Mouse (Mus musculus): ENCODE results near the gene Mrto4. TPM values are rescaled to one million over a fixed set of nuclear protein-coding genes. Genes with fewer than 3 reads are reported as not detected.

The Mrto4 gene
- polyA plus RNA-seq, 1 experiment from 2014 or later: 104 TPM

GRCm38 (mm10) chr4:139373130-139373529, 20.8 kb upstream of the Mrto4 start:
- Histone ChIP-seq H3K36me3 (peaks cover 87% of the 10 kb centered on the region), H3K4me3 (no peak overlapping the region), H3K4me1 (no peaks in the 10 kb centered on the region), H3K27ac (no peak overlapping the region), H3K27me3 (replicated peaks) (no peaks in the 10 kb centered on the region), H3K9me3 (no peaks in the 10 kb centered on the region), H3K9ac (no peak overlapping the region), H3K4me2 (replicated peaks) (no peak overlapping the region)
- ATAC-seq (ENCODE audit: low FRiP score, low read depth): no peak
- 90% methylated on average over 4 of the region's 4 CpGs for WGBS

GRCm38 (mm10) chr4:139368038-139368437, 15.7 kb upstream of the Mrto4 start:
- no peak for ATAC-seq (ENCODE audit: low FRiP score, low read depth)
- no peak overlapping the region for H3K4me2 ChIP-seq (replicated peaks)
- 94% methylated on average over 5 of the region's 5 CpGs for WGBS
- H3K4me3 ChIP-seq: no peak overlapping the region
- H3K9me3 ChIP-seq: no peaks in the 10 kb centered on the region
- no peaks in the 10 kb centered on the region for H3K4me1 ChIP-seq
- no peaks in the 10 kb centered on the region for H3K27me3 ChIP-seq (replicated peaks)
- H3K36me3 ChIP-seq: peaks cover 95% of the 10 kb centered on the region
- no peak overlapping the region for H3K9ac ChIP-seq
- H3K27ac ChIP-seq: no peak overlapping the region

GRCm38 (mm10) chr4:139367336-139367735, 15.0 kb upstream of the Mrto4 start:
- Histone ChIP-seq H3K27ac (no peak overlapping the region), H3K4me1 (no peaks in the 10 kb centered on the region), H3K4me2 (replicated peaks) (no peak overlapping the region), H3K36me3 (peaks cover 95% of the 10 kb centered on the region), H3K4me3 (no peak overlapping the region), H3K9ac (no peak overlapping the region), H3K27me3 (replicated peaks) (no peaks in the 10 kb centered on the region), H3K9me3 (no peaks in the 10 kb centered on the region)
- no peak for ATAC-seq (ENCODE audit: low FRiP score, low read depth)
- 95% methylated on average over 3 of the region's 3 CpGs for WGBS

- Histone ChIP-seq H3K9me3 (no peaks in the 10 kb centered on the region), H3K4me3 (no peak overlapping the region), H3K27me3 (replicated peaks) (no peaks in the 10 kb centered on the region), H3K9ac (no peak overlapping the region), H3K4me1 (no peaks in the 10 kb centered on the region), H3K36me3 (peaks cover 94% of the 10 kb centered on the region), H3K27ac (no peak overlapping the region), H3K4me2 (replicated peaks) (no peak overlapping the region)
- no peak for ATAC-seq (ENCODE audit: low FRiP score, low read depth)
- WGBS: 92% methylated on average over 11 of the region's 11 CpGs
Observed at GRCm38 (mm10) chr4:139360761-139361548, 8.6 kb upstream of the Mrto4 start.

GRCm38 (mm10) chr4:139357211-139357610, 4.8 kb upstream of the Mrto4 start:
- peaks cover 5% of the 10 kb centered on the region for H3K4me1 ChIP-seq
- WGBS: 91% methylated on average over 3 of the region's 3 CpGs
- no peak overlapping the region for H3K4me2 ChIP-seq (replicated peaks)
- no peak overlapping the region for H3K4me3 ChIP-seq
- ATAC-seq (ENCODE audit: low FRiP score, low read depth): no peak
- no peak overlapping the region for H3K9ac ChIP-seq
- no peaks in the 10 kb centered on the region for H3K27me3 ChIP-seq (replicated peaks)
- H3K9me3 ChIP-seq: no peaks in the 10 kb centered on the region
- H3K36me3 ChIP-seq: peaks cover 74% of the 10 kb centered on the region
- H3K27ac ChIP-seq: no peak overlapping the region

- Histone ChIP-seq H3K4me2 (replicated peaks) (peak overlapping the region; percentile 91), H3K9me3 (no peaks in the 10 kb centered on the region), H3K36me3 (peaks cover 53% of the 10 kb centered on the region), H3K27ac (peak overlapping the region; percentile 90; the same call in 1 of the 2 replicates), H3K9ac (peak overlapping the region; percentile 90), H3K4me1 (peaks cover 21% of the 10 kb centered on the region), H3K4me3 (peak overlapping the region; percentile 88), H3K27me3 (replicated peaks) (no peaks in the 10 kb centered on the region)
- 2% methylated on average over 7 of the region's 7 CpGs for WGBS
- peak; percentile 52 for ATAC-seq (ENCODE audit: low FRiP score, low read depth)
Observed at GRCm38 (mm10) chr4:139352832-139353231, 456 bp upstream of the Mrto4 start.

GRCm38 (mm10) chr4:139345416-139346019, 6.9 kb downstream of the Mrto4 start:
- Histone ChIP-seq H3K36me3 (peaks cover 53% of the 10 kb centered on the region), H3K4me2 (replicated peaks) (no peak overlapping the region), H3K4me1 (peaks cover 3% of the 10 kb centered on the region; the same call in 1 of the 2 replicates), H3K27ac (no peak overlapping the region), H3K4me3 (no peak overlapping the region), H3K27me3 (replicated peaks) (no peaks in the 10 kb centered on the region), H3K9me3 (no peaks in the 10 kb centered on the region), H3K9ac (no peak overlapping the region)
- ATAC-seq (ENCODE audit: low FRiP score, low read depth): no peak
- 78% methylated on average over 23 of the region's 23 CpGs for WGBS

GRCm38 (mm10) chr4:139343718-139344117, 8.7 kb downstream of the Mrto4 start:
- Histone ChIP-seq H3K9me3 (no peaks in the 10 kb centered on the region), H3K4me2 (replicated peaks) (no peak overlapping the region), H3K4me1 (no peaks in the 10 kb centered on the region), H3K27me3 (replicated peaks) (no peaks in the 10 kb centered on the region), H3K9ac (no peak overlapping the region), H3K36me3 (peaks cover 40% of the 10 kb centered on the region), H3K27ac (no peak overlapping the region), H3K4me3 (no peak overlapping the region)
- ATAC-seq (ENCODE audit: low FRiP score, low read depth): no peak
- WGBS: 84% methylated on average over 5 of the region's 5 CpGs

GRCm38 (mm10) chr4:139341556-139342233, 10.7 kb downstream of the Mrto4 start:
- Histone ChIP-seq H3K36me3 (peaks cover 19% of the 10 kb centered on the region), H3K4me1 (no peaks in the 10 kb centered on the region), H3K4me2 (replicated peaks) (no peak overlapping the region), H3K27me3 (replicated peaks) (peaks cover 5% of the 10 kb centered on the region), H3K9ac (no peak overlapping the region), H3K9me3 (no peaks in the 10 kb centered on the region), H3K27ac (no peak overlapping the region), H3K4me3 (no peak overlapping the region)
- no peak for ATAC-seq (ENCODE audit: low FRiP score, low read depth)
- WGBS: 77% methylated on average over 7 of the region's 7 CpGs

GRCm38 (mm10) chr4:139340835-139341234, 11.5 kb downstream of the Mrto4 start:
- H3K9me3 ChIP-seq: no peaks in the 10 kb centered on the region
- H3K4me2 ChIP-seq (replicated peaks): no peak overlapping the region
- no peak overlapping the region for H3K27ac ChIP-seq
- H3K9ac ChIP-seq: no peak overlapping the region
- no peak overlapping the region for H3K4me3 ChIP-seq
- H3K27me3 ChIP-seq (replicated peaks): peaks cover 6% of the 10 kb centered on the region
- no peaks in the 10 kb centered on the region for H3K4me1 ChIP-seq
- no peak for ATAC-seq (ENCODE audit: low FRiP score, low read depth)
- WGBS: 88% methylated on average over 4 of the region's 4 CpGs
- H3K36me3 ChIP-seq: peaks cover 11% of the 10 kb centered on the region

GRCm38 (mm10) chr4:139338145-139338544, 14.2 kb downstream of the Mrto4 start:
- no peak for ATAC-seq (ENCODE audit: low FRiP score, low read depth)
- WGBS: 63% methylated on average over 33 of the region's 33 CpGs

GRCm38 (mm10) chr4:139336822-139337483, 15.4 kb downstream of the Mrto4 start:
- H3K27me3 ChIP-seq (replicated peaks): peaks cover 6% of the 10 kb centered on the region
- 0 out of 2 replicates have a peak overlapping the region, but pooled peaks have one; percentile 5 for H3K4me3 ChIP-seq
- peak overlapping the region; percentile 41 for H3K4me2 ChIP-seq (replicated peaks)
- no peak overlapping the region for H3K27ac ChIP-seq
- ATAC-seq (ENCODE audit: low FRiP score, low read depth): no peak
- H3K9me3 ChIP-seq: no peaks in the 10 kb centered on the region
- 29% methylated on average over 24 of the region's 24 CpGs for WGBS
- H3K9ac ChIP-seq: no peak overlapping the region
- no peaks in the 10 kb centered on the region for H3K36me3 ChIP-seq
- H3K4me1 ChIP-seq: no peaks in the 10 kb centered on the region

More at GRCm38 (mm10) chr4:139338145-139338544, 14.2 kb downstream of the Mrto4 start:
- no peak overlapping the region for H3K4me3 ChIP-seq
- no peak overlapping the region for H3K27ac ChIP-seq
- no peak overlapping the region for H3K9ac ChIP-seq
- no peaks in the 10 kb centered on the region for H3K9me3 ChIP-seq
- peaks cover 6% of the 10 kb centered on the region for H3K27me3 ChIP-seq (replicated peaks)
- H3K36me3 ChIP-seq: no peaks in the 10 kb centered on the region
- H3K4me1 ChIP-seq: no peaks in the 10 kb centered on the region
- H3K4me2 ChIP-seq (replicated peaks): no peak overlapping the region

Measured in neural tube, embryonic 12.5 days (tissue).